Mouse (Mus musculus) bone marrow macrophage, adult 2 months (primary cell): ENCODE results near the gene Kat14. TPM values are rescaled to one million over a fixed set of nuclear protein-coding genes. Genes with fewer than 3 reads are reported as not detected.
A peak's percentile ranks its signal among the peaks of the same experiment; 100 is the strongest.

Experiments
- H3K27ac ChIP-seq: 2 replicates; pipeline ENCODE4 v1.5.1; 2012; ENCODE audit warnings: low read depth, low read length; ENCODE audit not compliant: insufficient read depth
- H3K4me1 ChIP-seq: 2 replicates; pipeline ENCODE4 v1.6.1; 2012; ENCODE audit warnings: low read length; ENCODE audit not compliant: control insufficient read depth, insufficient read depth
- H3K4me3 ChIP-seq: 2 replicates; pipeline ENCODE4 v1.5.1; 2012; ENCODE audit warnings: mild to moderate bottlenecking, low read length, moderate library complexity; ENCODE audit not compliant: insufficient read depth
- CTCF ChIP-seq: IDR thresholded peaks from 2 replicates; pipeline ENCODE4 v1.5.1; 2012; ENCODE audit warnings: low read depth, mild to moderate bottlenecking, low read length, moderate library complexity
- POLR2A ChIP-seq: IDR thresholded peaks from 2 replicates; pipeline ENCODE4 v1.6.1; 2012; ENCODE audit warnings: mild to moderate bottlenecking, low read depth, low read length, borderline replicate concordance
- polyA plus RNA-seq: library from polyadenylated mRNA; stranded (reverse); fragments of >200 nt; gene quantifications from 2 replicates; pipeline ENCODE4 v1.2.4, GENCODE M21; 2012; ENCODE audit not compliant: missing spikeins, insufficient read depth, insufficient read length

The Kat14 gene
- polyA plus RNA-seq, 1 experiment: 23.7 TPM

DNA sequence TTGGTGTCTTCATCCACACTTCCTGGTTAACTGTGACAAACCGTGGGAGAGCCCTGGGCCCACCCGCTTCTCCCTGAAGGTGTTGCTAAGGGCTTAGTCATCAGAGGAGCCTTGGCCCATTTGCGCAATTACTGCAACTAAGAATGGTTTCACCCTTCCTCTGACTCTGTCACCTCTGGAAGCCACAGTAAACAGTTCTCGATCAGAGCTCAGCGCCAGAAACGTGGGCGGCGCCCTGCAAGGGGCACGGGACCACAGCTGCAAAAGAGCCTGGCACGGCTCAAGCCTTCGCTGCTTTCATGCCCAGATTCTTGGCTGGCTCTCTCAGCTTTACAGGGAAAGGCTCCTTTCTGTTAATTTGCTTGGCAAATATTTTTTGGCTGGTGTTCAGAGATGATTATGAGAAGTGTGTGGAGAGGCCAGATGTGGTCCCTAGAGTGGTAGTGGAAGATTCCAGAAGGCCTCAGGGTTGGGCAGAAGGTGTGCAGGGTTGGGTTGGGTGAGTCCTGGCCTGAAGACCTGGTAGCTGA lies 72.7 kb downstream of the Kat14 start:
- H3K4me1 ChIP-seq: peaks cover 9% of the 10 kb centered on the region
- no peak for TF ChIP-seq POLR2A
- TF ChIP-seq CTCF: no peak
- no peak overlapping the region for H3K4me3 ChIP-seq
- peak overlapping the region; percentile 18; the same call in 1 of the 2 replicates for H3K27ac ChIP-seq

- H3K27ac ChIP-seq: no peak overlapping the region
- no peak for TF ChIP-seq POLR2A
- no peak for TF ChIP-seq CTCF
Observed at GRCm38 (mm10) chr2:144446360-144446999, 77.7 kb downstream of the Kat14 start.

DNA sequence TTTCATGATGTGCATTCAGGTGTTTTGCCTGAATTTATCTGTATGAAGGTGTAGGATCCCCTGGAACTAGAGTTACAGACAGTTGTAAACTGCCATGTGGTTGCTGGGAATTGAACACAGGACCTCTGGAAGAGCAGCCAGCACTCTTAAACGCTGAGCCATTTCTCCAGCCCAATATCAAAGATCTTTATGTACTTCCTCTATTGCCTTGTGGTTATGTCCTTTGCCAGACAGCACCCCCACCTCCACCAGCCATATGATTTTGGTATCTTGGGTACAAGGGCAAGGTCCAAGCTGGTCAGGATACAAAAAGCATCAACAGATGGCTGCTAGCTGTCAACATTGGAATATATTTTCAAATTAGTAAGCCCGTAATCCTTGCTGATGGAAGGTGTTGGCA lies 81.6 kb downstream of the Kat14 start:
- no peaks in the 10 kb centered on the region for H3K4me1 ChIP-seq
- H3K4me3 ChIP-seq: no peak overlapping the region
- no peak overlapping the region for H3K27ac ChIP-seq
- TF ChIP-seq POLR2A (no peak), CTCF (no peak)

More at GRCm38 (mm10) chr2:144446360-144446999, 77.7 kb downstream of the Kat14 start:
- Histone ChIP-seq H3K4me1 (peaks cover 4% of the 10 kb centered on the region), H3K4me3 (no peak overlapping the region)

- Histone ChIP-seq H3K27ac (no peak overlapping the region), H3K4me3 (no peak overlapping the region), H3K4me1 (no peaks in the 10 kb centered on the region)
- TF ChIP-seq CTCF: no peak
- no peak for TF ChIP-seq POLR2A
Observed at GRCm38 (mm10) chr2:144452364-144453008, 83.7 kb downstream of the Kat14 start.

Other genes starting within 250 kb of the Kat14 start
- 12.2 and 13.2 TPM in 2 replicates for gene Mgme1, start 98.3 kb upstream of the Kat14 start, polyA plus RNA-seq
- 867 and 1,049 TPM in 2 replicates for gene Snx5, start 98.1 kb upstream of the Kat14 start, polyA plus RNA-seq
- not detected in 2 replicates for gene Ovol2, start 36.8 kb upstream of the Kat14 start, polyA plus RNA-seq
- gene Pet117, start within 50 bp of the Kat14 start, polyA plus RNA-seq: 3.6 TPM in 1 of 2 replicates, not detected in the other
- 1.1 and 1.4 TPM in 2 replicates for gene Dzank1, start 158.4 kb downstream of the Kat14 start, polyA plus RNA-seq
- 13.6 and 15.0 TPM in 2 replicates for gene Polr3f, start 158.7 kb downstream of the Kat14 start, polyA plus RNA-seq
- gene Rbbp9, start 181.9 kb downstream of the Kat14 start, polyA plus RNA-seq: 21.9 and 24.9 TPM in 2 replicates
- 36.5 and 39.7 TPM in 2 replicates for gene Sec23b, start 187.2 kb downstream of the Kat14 start, polyA plus RNA-seq
- gene Smim26, start 225.1 kb downstream of the Kat14 start, polyA plus RNA-seq: 26.5 and 29.8 TPM in 2 replicates
- 9.0 and 10.8 TPM in 2 replicates for gene Dtd1, start 230.9 kb downstream of the Kat14 start, polyA plus RNA-seq